Mouse (Mus musculus) limb, embryonic 14.5 days (tissue): Measurements from ENCODE around the gene Smad5. TPM values are rescaled to one million over a fixed set of nuclear protein-coding genes. Genes with fewer than 3 reads are reported as not detected.

Experiments
- ATAC-seq: fragments of 200-750 bp; cut with Nextera tagmentation; 2 replicates; pipeline ENCODE4 v1.8.0; 2017; ENCODE audit warnings: low read depth, moderate number of reproducible peaks, moderate TSS enrichment; ENCODE audit not compliant: low FRiP score
- DNase-seq: peaks from one replicate; pipeline ENCODE4 v3.0.0-alpha.2; 2015; ENCODE audit warnings: low spot score
- H3K27ac ChIP-seq: fragments of 300-500 bp; sonication (generic); replicated peaks from 2 replicates; pipeline ENCODE4 v1.5.1; 2014; ENCODE audit warnings: low read depth, mild to moderate bottlenecking, low read length, moderate library complexity, mixed read lengths
- H3K27me3 ChIP-seq: fragments of 300-500 bp; sonication (generic); 2 replicates; pipeline ENCODE4 v1.6.1; 2014; ENCODE audit warnings: low read length, mixed read lengths; ENCODE audit not compliant: control insufficient read depth, insufficient read depth
- H3K36me3 ChIP-seq: fragments of 300-500 bp; sonication (generic); 2 replicates; pipeline ENCODE4 v1.6.1; 2014; ENCODE audit warnings: mild to moderate bottlenecking, low read length, moderate library complexity, mixed read lengths; ENCODE audit not compliant: control insufficient read depth, insufficient read depth
- H3K4me1 ChIP-seq: fragments of 300-500 bp; sonication (generic); 2 replicates; pipeline ENCODE4 v1.6.1; 2014; ENCODE audit warnings: antibody characterized with exemption, low read length, mixed read lengths; ENCODE audit not compliant: control insufficient read depth, insufficient read depth
- H3K4me2 ChIP-seq: fragments of 300-500 bp; sonication (generic); replicated peaks from 2 replicates; pipeline ENCODE4 v1.6.1; 2014; ENCODE audit warnings: low read depth, mild to moderate bottlenecking, low read length, moderate library complexity; ENCODE audit not compliant: severe bottlenecking
- H3K4me3 ChIP-seq: fragments of 300-500 bp; sonication (generic); replicated peaks from 2 replicates; pipeline ENCODE4 v1.5.1; 2014; ENCODE audit warnings: low read length
- H3K9ac ChIP-seq: fragments of 300-500 bp; sonication (generic); 2 replicates; pipeline ENCODE4 v1.6.1; 2014; ENCODE audit warnings: mild to moderate bottlenecking, low read depth, low read length, moderate library complexity; ENCODE audit not compliant: severe bottlenecking
- H3K9me3 ChIP-seq: fragments of 300-500 bp; sonication (generic); 2 replicates; pipeline ENCODE4 v1.6.1; 2016; ENCODE audit warnings: low read length; ENCODE audit not compliant: control insufficient read depth
- POLR2A ChIP-seq: fragments of 200-500 bp; IDR thresholded peaks from 2 replicates; pipeline ENCODE4 v1.8.0; 2012; ENCODE audit warnings: inconsistent platforms, mild to moderate bottlenecking, moderate library complexity, borderline replicate concordance; ENCODE audit not compliant: insufficient read depth, insufficient read length; ENCODE audit errors: extremely low read depth
- WGBS: fragments of 180-500 bp; shearing (Covaris S2); extraction: QIAGEN DNeasy Blood & Tissue Kit; methylation state at CpG from one replicate; pipeline ENCODE4 v1.1.7; 2014; 5-methylcytosine and 5-hydroxymethylcytosine counted together
- polyA plus RNA-seq, 2 experiments: library from polyadenylated mRNA; depleted of rRNA in 1 of 2; stranded (reverse) in 1 of 2; unstranded in 1 of 2; fragments of >200 nt; fragmentation: Nextera tagmentation in 1 of 2; extraction: Ambion mirVana in 1 of 2; gene quantifications; 2 replicates each; pipeline versions ENCODE4 v1.2.1 to v1.2.3; 2012 to 2014

The Smad5 gene
- polyA plus RNA-seq, 2 experiments = 48.2 to 58.5 TPM

DNA sequence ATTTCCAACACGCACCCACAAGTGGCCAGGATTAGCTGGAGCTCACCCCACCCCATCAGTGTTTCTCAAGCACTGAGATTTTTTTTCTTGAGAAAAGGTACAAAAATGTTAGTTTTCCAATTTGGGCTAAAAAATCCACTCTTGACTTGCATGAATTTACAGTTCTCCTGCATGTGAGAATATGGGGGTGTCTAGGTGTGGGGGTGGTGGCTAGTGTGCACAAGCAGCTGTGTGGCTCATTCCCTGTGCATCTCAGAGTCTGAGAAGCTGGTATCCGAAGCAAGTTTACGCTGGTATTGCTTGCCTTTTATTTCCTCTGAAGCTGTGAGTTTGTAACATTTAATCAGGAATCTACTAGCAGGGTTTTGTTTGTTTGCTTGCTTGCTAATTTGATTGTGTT is 87.9 kb downstream of the Smad5 start:
- Histone ChIP-seq H3K9ac (no peak overlapping the region), H3K4me1 (no peaks in the 10 kb centered on the region; the same call in 1 of the 2 replicates), H3K4me2 (no peak overlapping the region), H3K27me3 (no peaks in the 10 kb centered on the region), H3K27ac (no peak overlapping the region), H3K9me3 (no peaks in the 10 kb centered on the region), H3K36me3 (no peaks in the 10 kb centered on the region), H3K4me3 (no peak overlapping the region)
- no peak for TF ChIP-seq POLR2A
- WGBS = 86% methylated on average over 3 of the region's 3 CpGs
- no peak for DNase-seq
- no peak for ATAC-seq

Other genes with a start within 250 kb of the Smad5 start
- gene Il9, start 220.8 kb upstream of the Smad5 start, polyA plus RNA-seq (2012; rRNA removed) = not detected in 2 replicates
- not detected in 2 replicates for gene Il9, start 220.8 kb upstream of the Smad5 start, polyA plus RNA-seq (2014; fragmentation: Nextera tagmentation; extraction: Ambion mirVana)
- gene Fbxl21, start 180.5 kb upstream of the Smad5 start, polyA plus RNA-seq (2012; rRNA removed) = 3.0 and 3.2 TPM in 2 replicates
- 2.8 and 3.7 TPM in 2 replicates for gene Fbxl21, start 180.5 kb upstream of the Smad5 start, polyA plus RNA-seq (2014; fragmentation: Nextera tagmentation; extraction: Ambion mirVana)
- not detected in 2 replicates for gene Lect2, start 154.5 kb upstream of the Smad5 start, polyA plus RNA-seq (2012; rRNA removed)
- not detected in 2 replicates for gene Lect2, start 154.5 kb upstream of the Smad5 start, polyA plus RNA-seq (2014; fragmentation: Nextera tagmentation; extraction: Ambion mirVana)
- gene Tgfbi, start 93.5 kb upstream of the Smad5 start, polyA plus RNA-seq (2012; rRNA removed) = 146 and 183 TPM in 2 replicates
- gene Tgfbi, start 93.5 kb upstream of the Smad5 start, polyA plus RNA-seq (2014; fragmentation: Nextera tagmentation; extraction: Ambion mirVana) = 99.3 and 128 TPM in 2 replicates
- gene Gm45623, start 50.8 kb downstream of the Smad5 start, polyA plus RNA-seq (2012; rRNA removed) = 0.65 and 0.69 TPM in 2 replicates
- 0.66 and 1.0 TPM in 2 replicates for gene Gm45623, start 50.8 kb downstream of the Smad5 start, polyA plus RNA-seq (2014; fragmentation: Nextera tagmentation; extraction: Ambion mirVana)
- 0.05 and 0.09 TPM in 2 replicates for gene Trpc7, start 193.0 kb downstream of the Smad5 start, polyA plus RNA-seq (2012; rRNA removed)
- 0.08 TPM in 2 replicates for gene Trpc7, start 193.0 kb downstream of the Smad5 start, polyA plus RNA-seq (2014; fragmentation: Nextera tagmentation; extraction: Ambion mirVana)